Mouse (Mus musculus): Measurements from ENCODE around the gene Plk5.

DNA sequence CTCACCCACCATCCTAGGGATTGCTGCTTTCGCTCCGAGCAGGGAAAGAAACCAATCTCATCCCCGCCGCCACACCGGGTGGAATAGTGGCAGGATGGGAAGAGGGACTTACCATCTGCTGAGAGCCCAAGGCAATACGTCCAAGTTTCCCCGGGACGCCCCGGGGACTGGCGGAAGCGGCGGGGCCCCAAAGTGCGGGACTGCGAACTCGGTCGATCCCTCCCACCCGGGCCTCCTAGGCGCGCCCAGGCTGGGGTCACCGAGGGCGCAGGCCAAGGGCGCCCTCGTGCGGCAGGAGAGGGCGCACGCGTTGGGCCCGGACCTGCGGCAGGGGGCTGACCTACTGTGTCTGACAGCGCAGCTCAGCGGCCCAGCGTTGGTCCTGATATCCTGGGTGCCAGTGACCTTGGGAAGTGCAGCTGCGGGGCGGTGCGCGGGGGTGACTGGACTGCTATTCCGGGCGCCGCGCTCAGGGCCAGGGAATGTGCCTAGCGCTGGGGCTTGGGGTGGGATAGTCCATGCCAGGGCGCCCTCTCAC is 7.9 kb upstream of the Plk5 start, which contains the start of gene Adamtsl5:
- TF ChIP-seq MAZ (IDR thresholded peaks at IDR 0.05; ENCODE audit: low read depth, low read length) (peak; percentile 73; the same call in 1 of the 2 replicates), POLR2A (IDR thresholded peaks at IDR 0.05; ENCODE audit: low read depth, low read length) (peak; percentile 37; the same call in 1 of the 2 replicates)

All from CH12.LX (cell line).